Mouse (Mus musculus) right cerebral cortex, postnatal 14 days (tissue): ENCODE measurements at regions not wholly inside any gene's neighbourhood (a gene's known extent, or its start where the extent isn't known, plus 50 kb on each side); places are given as distances from the start of the nearest gene placed in this dataset.

Experiments used
- DNase-seq: peaks from one replicate; pipeline ENCODE4 v3.0.0; 2022

- no peak for DNase-seq
These were observed 223.5 kb upstream of the Mvb12b start for GRCm38 (mm10) chr2:34111286-34111685.

GRCm38 (mm10) chr2:34110582-34110981 lies 222.8 kb upstream of the Mvb12b start:
- no peak for DNase-seq

- peak; percentile 24 for DNase-seq
These were observed 220.0 kb upstream of the Mvb12b start for GRCm38 (mm10) chr2:34107566-34108303.

- DNase-seq: no peak
These were observed 219.3 kb upstream of the Mvb12b start for GRCm38 (mm10) chr2:34106837-34107565.

GRCm38 (mm10) chr2:34106245-34106644 lies 218.5 kb upstream of the Mvb12b start:
- no peak for DNase-seq

GRCm38 (mm10) chr2:34105271-34106051 lies 217.7 kb upstream of the Mvb12b start:
- no peak for DNase-seq

GRCm38 (mm10) chr2:34098004-34098547 lies 210.3 kb upstream of the Mvb12b start:
- no peak for DNase-seq

GRCm38 (mm10) chr2:34096561-34096960 lies 208.8 kb upstream of the Mvb12b start:
- DNase-seq: no peak

GRCm38 (mm10) chr2:34088832-34089231 lies 201.1 kb upstream of the Mvb12b start:
- DNase-seq: no peak

- DNase-seq: peak; percentile 58
These were observed 198.4 kb upstream of the Mvb12b start for GRCm38 (mm10) chr2:34086130-34086529.

- DNase-seq: no peak
These were observed 196.8 kb upstream of the Mvb12b start for GRCm38 (mm10) chr2:34084513-34084912.

GRCm38 (mm10) chr2:34082486-34082885 lies 194.7 kb upstream of the Mvb12b start:
- no peak for DNase-seq

- DNase-seq: no peak
These were observed 192.4 kb upstream of the Mvb12b start for GRCm38 (mm10) chr2:34080176-34080575.

- DNase-seq: no peak
These were observed 191.5 kb upstream of the Mvb12b start for GRCm38 (mm10) chr2:34079282-34079681.

GRCm38 (mm10) chr2:34078875-34079262 lies 191.1 kb upstream of the Mvb12b start:
- no peak for DNase-seq

- no peak for DNase-seq
These were observed 190.6 kb upstream of the Mvb12b start for GRCm38 (mm10) chr2:34078248-34078874.

- no peak for DNase-seq
These were observed 188.6 kb upstream of the Mvb12b start for GRCm38 (mm10) chr2:34076346-34076745.

- no peak for DNase-seq
These were observed 186.3 kb upstream of the Mvb12b start for GRCm38 (mm10) chr2:34074066-34074465.

GRCm38 (mm10) chr2:34065592-34065991 lies 177.8 kb upstream of the Mvb12b start:
- no peak for DNase-seq

GRCm38 (mm10) chr2:34065090-34065489 lies 177.3 kb upstream of the Mvb12b start:
- DNase-seq: no peak

- no peak for DNase-seq
These were observed 168.8 kb upstream of the Mvb12b start for GRCm38 (mm10) chr2:34056552-34056951.

- DNase-seq: no peak
These were observed 155.3 kb upstream of the Mvb12b start for GRCm38 (mm10) chr2:34043064-34043463.

- DNase-seq: no peak
These were observed 154.6 kb upstream of the Mvb12b start for GRCm38 (mm10) chr2:34042336-34042735.
